Mouse (Mus musculus) heart, embryonic 12.5 days (tissue): ENCODE results near the gene Nfic. TPM values are rescaled to one million over a fixed set of nuclear protein-coding genes. Genes with fewer than 3 reads are reported as not detected.

ENCODE experiments used
- ATAC-seq: fragments of 200-750 bp; cut with Nextera tagmentation; 2 replicates; pipeline ENCODE4 v1.8.0; 2017; ENCODE audit warnings: moderate TSS enrichment, moderate library complexity; ENCODE audit not compliant: insufficient number of reproducible peaks, low FRiP score
- H3K27ac ChIP-seq: fragments of 300-500 bp; sonication (generic); 2 replicates; pipeline ENCODE4 v1.5.1; 2016; ENCODE audit warnings: mild to moderate bottlenecking, moderate library complexity; ENCODE audit not compliant: poor library complexity, severe bottlenecking
- H3K27me3 ChIP-seq: fragments of 300-500 bp; sonication (generic); replicated peaks from 2 replicates; pipeline ENCODE4 v1.6.1; 2016; ENCODE audit warnings: mild to moderate bottlenecking, moderate library complexity
- H3K36me3 ChIP-seq: fragments of 300-500 bp; sonication (generic); 2 replicates; pipeline ENCODE4 v1.6.1; 2016; ENCODE audit warnings: mild to moderate bottlenecking, moderate library complexity
- H3K4me1 ChIP-seq: fragments of 300-500 bp; sonication (generic); replicated peaks from 2 replicates; pipeline ENCODE4 v1.6.1; 2016; ENCODE audit warnings: mild to moderate bottlenecking
- H3K4me2 ChIP-seq: fragments of 300-500 bp; sonication (generic); 2 replicates; pipeline ENCODE4 v1.6.1; 2016; ENCODE audit warnings: mild to moderate bottlenecking, moderate library complexity
- H3K4me3 ChIP-seq: fragments of 300-500 bp; sonication (generic); 2 replicates; pipeline ENCODE4 v1.5.1; 2016; ENCODE audit warnings: mild to moderate bottlenecking
- H3K9ac ChIP-seq: fragments of 300-500 bp; sonication (generic); 2 replicates; pipeline ENCODE4 v1.6.1; 2016; ENCODE audit warnings: mild to moderate bottlenecking, moderate library complexity
- H3K9me3 ChIP-seq: fragments of 300-500 bp; sonication (generic); replicated peaks from 2 replicates; pipeline ENCODE4 v1.6.1; 2016; ENCODE audit warnings: mild to moderate bottlenecking, moderate library complexity
- WGBS: fragments of 180-500 bp; shearing (Covaris S2); methylation state at CpG from one replicate; pipeline ENCODE4 v1.1.7; 2016; 5-methylcytosine and 5-hydroxymethylcytosine counted together
- polyA plus RNA-seq: library from polyadenylated mRNA; unstranded; fragments of >200 nt; fragmentation: Nextera tagmentation; extraction: Ambion mirVana; gene quantifications from 2 replicates; pipeline ENCODE4 v1.2.1, GENCODE M21; 2016

Nfic gene
- polyA plus RNA-seq, 1 experiment from 2014 or later: 40.7 TPM

GRCm38 (mm10) chr10:81400371-81401204 is 54.8 kb downstream of the Nfic start:
- Histone ChIP-seq H3K4me3 (no peak overlapping the region), H3K36me3 (peaks cover 69% of the 10 kb centered on the region), H3K4me2 (no peak overlapping the region; the same call in 1 of the 2 replicates), H3K9ac (peak overlapping the region; percentile 42; the same call in 1 of the 2 replicates), H3K4me1 (peaks cover 48% of the 10 kb centered on the region), H3K27me3 (peaks cover 5% of the 10 kb centered on the region; the same call in 1 of the 2 replicates), H3K9me3 (no peaks in the 10 kb centered on the region), H3K27ac (peak overlapping the region; percentile 2; the same call in 1 of the 2 replicates)
- 59% methylated on average over 22 of the region's 22 CpGs for WGBS
- ATAC-seq: no peak

GRCm38 (mm10) chr10:81399798-81400308 is 55.6 kb downstream of the Nfic start:
- Histone ChIP-seq H3K4me2 (no peak overlapping the region), H3K9me3 (no peaks in the 10 kb centered on the region), H3K4me3 (no peak overlapping the region), H3K27ac (no peak overlapping the region), H3K27me3 (peaks cover 5% of the 10 kb centered on the region; the same call in 1 of the 2 replicates), H3K36me3 (peaks cover 61% of the 10 kb centered on the region), H3K4me1 (peaks cover 43% of the 10 kb centered on the region), H3K9ac (no peak overlapping the region)
- 66% methylated on average over 18 of the region's 18 CpGs for WGBS
- no peak for ATAC-seq

DNA sequence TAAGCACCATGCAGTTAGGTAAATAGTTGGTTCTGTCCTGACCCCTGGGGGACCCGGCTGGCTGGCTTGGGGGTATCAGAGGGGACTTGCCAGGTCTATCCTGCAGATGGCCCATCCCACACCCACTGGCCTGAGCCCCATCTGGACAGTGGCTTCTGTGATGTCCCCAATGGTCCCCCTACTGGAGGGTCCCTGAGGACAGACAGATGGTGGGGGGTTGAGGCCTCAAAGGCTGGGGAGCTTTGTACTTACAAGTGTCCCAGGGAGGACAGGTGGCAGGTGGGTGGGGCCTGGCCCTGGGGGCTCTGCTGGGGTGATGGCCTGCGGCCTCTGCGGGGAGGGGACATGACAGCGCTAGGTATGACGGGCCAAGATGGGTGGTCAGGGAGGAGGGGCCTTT is 56.1 kb downstream of the Nfic start:
- no peak overlapping the region for H3K4me2 ChIP-seq
- H3K9me3 ChIP-seq: no peaks in the 10 kb centered on the region
- H3K4me1 ChIP-seq: peaks cover 39% of the 10 kb centered on the region
- H3K9ac ChIP-seq: no peak overlapping the region
- H3K4me3 ChIP-seq: no peak overlapping the region
- 59% methylated on average over 5 of the region's 5 CpGs for WGBS
- peaks cover 56% of the 10 kb centered on the region for H3K36me3 ChIP-seq
- H3K27me3 ChIP-seq: no peaks in the 10 kb centered on the region; the same call in 1 of the 2 replicates
- ATAC-seq: no peak
- no peak overlapping the region for H3K27ac ChIP-seq

GRCm38 (mm10) chr10:81396749-81397148 is 58.7 kb downstream of the Nfic start:
- Histone ChIP-seq H3K4me1 (peaks cover 33% of the 10 kb centered on the region), H3K9ac (no peak overlapping the region), H3K36me3 (peaks cover 38% of the 10 kb centered on the region), H3K4me3 (no peak overlapping the region), H3K9me3 (no peaks in the 10 kb centered on the region), H3K27me3 (no peaks in the 10 kb centered on the region; the same call in 1 of the 2 replicates), H3K4me2 (no peak overlapping the region), H3K27ac (no peak overlapping the region)
- 76% methylated on average over 5 of the region's 5 CpGs for WGBS
- no peak for ATAC-seq

- ATAC-seq: no peak
- H3K36me3 ChIP-seq: peaks cover 38% of the 10 kb centered on the region
- H3K27me3 ChIP-seq: no peaks in the 10 kb centered on the region; the same call in 1 of the 2 replicates
- H3K4me1 ChIP-seq: peaks cover 24% of the 10 kb centered on the region
- no peaks in the 10 kb centered on the region for H3K9me3 ChIP-seq
- H3K4me3 ChIP-seq: no peak overlapping the region
- H3K27ac ChIP-seq: no peak overlapping the region
- WGBS: 77% methylated on average over 4 of the region's 4 CpGs
- H3K9ac ChIP-seq: no peak overlapping the region; the same call in 1 of the 2 replicates
- H3K4me2 ChIP-seq: no peak overlapping the region
Measured at GRCm38 (mm10) chr10:81395865-81396264, 59.6 kb downstream of the Nfic start.

GRCm38 (mm10) chr10:81395127-81395526 is 60.3 kb downstream of the Nfic start:
- no peak for ATAC-seq
- WGBS: 13% methylated on average over 5 of the region's 5 CpGs

GRCm38 (mm10) chr10:81393456-81394063 is 61.9 kb downstream of the Nfic start:
- Histone ChIP-seq H3K36me3 (peaks cover 21% of the 10 kb centered on the region), H3K9ac (peak overlapping the region; percentile 66), H3K27ac (peak overlapping the region; percentile 56; the same call in 1 of the 2 replicates), H3K9me3 (no peaks in the 10 kb centered on the region), H3K27me3 (no peaks in the 10 kb centered on the region), H3K4me3 (peak overlapping the region; percentile 40), H3K4me2 (peak overlapping the region; percentile 74), H3K4me1 (peaks cover 33% of the 10 kb centered on the region)
- WGBS: 6% methylated on average over 19 of the region's 19 CpGs
- no peak for ATAC-seq

More at GRCm38 (mm10) chr10:81395127-81395526, 60.3 kb downstream of the Nfic start:
- Histone ChIP-seq H3K4me2 (no peak overlapping the region), H3K27me3 (no peaks in the 10 kb centered on the region), H3K4me3 (no peak overlapping the region), H3K4me1 (peaks cover 20% of the 10 kb centered on the region), H3K27ac (no peak overlapping the region), H3K9ac (no peak overlapping the region), H3K36me3 (peaks cover 31% of the 10 kb centered on the region), H3K9me3 (no peaks in the 10 kb centered on the region)

DNA sequence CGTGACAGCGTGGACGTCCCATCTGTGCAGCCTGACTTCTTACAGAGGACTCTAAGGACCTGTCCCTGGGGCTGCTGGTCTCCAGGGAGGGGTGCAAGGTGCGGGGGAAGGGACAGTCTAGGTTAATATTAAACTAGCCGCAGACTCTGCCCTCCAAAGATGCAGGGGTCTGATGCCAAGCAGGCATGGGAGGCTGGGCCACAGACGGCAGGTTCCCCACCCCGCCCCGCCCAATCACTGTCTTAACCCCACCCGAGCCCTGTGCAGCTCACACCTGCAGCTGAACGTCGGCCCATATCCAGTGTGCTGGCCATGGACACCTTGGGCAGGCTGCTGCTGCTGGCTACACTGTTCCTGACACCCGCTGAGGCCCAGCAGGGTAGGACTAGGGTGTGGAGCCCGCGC is 62.7 kb downstream of the Nfic start, which contains the start of gene Smim24:
Smim24 (plus strand) TSS at position 271 of the 405 bp plus-strand sequence.
- Histone ChIP-seq H3K27ac (peak within 1 kb of the TSS; percentile 56; the same call in 1 of the 2 replicates), H3K9me3 (no peaks in the 10 kb centered on the region), H3K4me2 (peak within 1 kb of the TSS; percentile 74), H3K27me3 (no peaks in the 10 kb centered on the region), H3K9ac (peak within 1 kb of the TSS; percentile 66), H3K36me3 (peaks cover 21% of the 10 kb centered on the region), H3K4me3 (peak within 1 kb of the TSS; percentile 40), H3K4me1 (peaks cover 33% of the 10 kb centered on the region)
- WGBS: 49% methylated on average over 14 of the region's 14 CpGs
- no peak for ATAC-seq

GRCm38 (mm10) chr10:81392270-81392669 is 63.2 kb downstream of the Nfic start:
- Histone ChIP-seq H3K9ac (no peak overlapping the region), H3K9me3 (no peaks in the 10 kb centered on the region), H3K4me1 (peaks cover 33% of the 10 kb centered on the region), H3K27ac (no peak overlapping the region), H3K36me3 (peaks cover 21% of the 10 kb centered on the region), H3K4me3 (no peak overlapping the region), H3K4me2 (no peak overlapping the region), H3K27me3 (no peaks in the 10 kb centered on the region)
- no peak for ATAC-seq
- WGBS: 77% methylated on average over 6 of the region's 6 CpGs

- 84% methylated on average over 13 of the region's 13 CpGs for WGBS
- H3K9ac ChIP-seq: 0 out of 2 replicates have a peak overlapping the region, but pooled peaks have one; percentile 52
- ATAC-seq: no peak
Measured at GRCm38 (mm10) chr10:81390678-81390965, 64.8 kb downstream of the Nfic start.

More at GRCm38 (mm10) chr10:81390678-81390965, 64.8 kb downstream of the Nfic start:
- Histone ChIP-seq H3K4me2 (no peak overlapping the region), H3K9me3 (no peaks in the 10 kb centered on the region), H3K27ac (no peak overlapping the region), H3K27me3 (no peaks in the 10 kb centered on the region), H3K4me1 (peaks cover 37% of the 10 kb centered on the region), H3K4me3 (no peak overlapping the region), H3K36me3 (peaks cover 34% of the 10 kb centered on the region)
